Mouse (Mus musculus) right cerebral cortex, adult 2 months (tissue): ENCODE results near the gene Pik3r5.

Experiments used
- DNase-seq, 2 experiments: peaks; one replicate each; pipeline ENCODE4 v3.0.0; 2021 to 2022; ENCODE audit warnings: low spot score in 2 of 2

Gene Pik3r5

GRCm38 (mm10) chr11:68400727-68401219, 31.1 kb upstream of the Pik3r5 start, which contains the start of gene Ntn1:
Ntn1 (minus strand) TSS chr11:68400823.
- no peak for DNase-seq

- no peak for DNase-seq
Observed at GRCm38 (mm10) chr11:68401428-68401827, 30.5 kb upstream of the Pik3r5 start.

- no peak for DNase-seq
Observed at GRCm38 (mm10) chr11:68404185-68404584, 27.7 kb upstream of the Pik3r5 start.

GRCm38 (mm10) chr11:68405576-68405975, 26.3 kb upstream of the Pik3r5 start:
- no peak for DNase-seq

GRCm38 (mm10) chr11:68407266-68407926, 24.5 kb upstream of the Pik3r5 start:
- DNase-seq: no peak

- peak; percentile 66 to 81 for DNase-seq
Observed at GRCm38 (mm10) chr11:68408127-68408526, 23.8 kb upstream of the Pik3r5 start.

GRCm38 (mm10) chr11:68417001-68417400, 14.9 kb upstream of the Pik3r5 start:
- no peak for DNase-seq

GRCm38 (mm10) chr11:68417831-68418230, 14.1 kb upstream of the Pik3r5 start:
- DNase-seq: peak in 1 of 2 experiments; percentile 27

- no peak for DNase-seq
Observed at GRCm38 (mm10) chr11:68425492-68426315, 6.2 kb upstream of the Pik3r5 start.

GRCm38 (mm10) chr11:68427083-68427570, 4.8 kb upstream of the Pik3r5 start:
- DNase-seq: no peak

- no peak for DNase-seq
Observed at GRCm38 (mm10) chr11:68430662-68431061, 1.3 kb upstream of the Pik3r5 start.

- no peak for DNase-seq
Observed at GRCm38 (mm10) chr11:68432361-68433021, 570 bp downstream of the Pik3r5 start.

GRCm38 (mm10) chr11:68433534-68433933, 1.6 kb downstream of the Pik3r5 start:
- DNase-seq: no peak

- DNase-seq: no peak
Observed at GRCm38 (mm10) chr11:68434697-68435096, 2.8 kb downstream of the Pik3r5 start.

GRCm38 (mm10) chr11:68435601-68436000, 3.7 kb downstream of the Pik3r5 start:
- no peak for DNase-seq

- no peak for DNase-seq
Observed at GRCm38 (mm10) chr11:68436376-68436775, 4.5 kb downstream of the Pik3r5 start.

GRCm38 (mm10) chr11:68440100-68440499, 8.2 kb downstream of the Pik3r5 start:
- no peak for DNase-seq

GRCm38 (mm10) chr11:68440965-68441364, 9.0 kb downstream of the Pik3r5 start:
- no peak for DNase-seq

- no peak for DNase-seq
Observed at GRCm38 (mm10) chr11:68442346-68442745, 10.4 kb downstream of the Pik3r5 start.

GRCm38 (mm10) chr11:68442983-68443638, 11.2 kb downstream of the Pik3r5 start:
- no peak for DNase-seq

GRCm38 (mm10) chr11:68445901-68446300, 14.0 kb downstream of the Pik3r5 start:
- DNase-seq: no peak

- no peak for DNase-seq
Observed at GRCm38 (mm10) chr11:68446547-68446946, 14.6 kb downstream of the Pik3r5 start.
